Mouse (Mus musculus) hindbrain, embryonic 14.5 days (tissue): ENCODE results near the gene Traf2. TPM values are rescaled to one million over a fixed set of nuclear protein-coding genes. Genes with fewer than 3 reads are reported as not detected.

Experiments
- ATAC-seq: fragments of 200-750 bp; cut with Nextera tagmentation; 2 replicates; pipeline ENCODE4 v1.8.0; 2017; ENCODE audit warnings: moderate number of reproducible peaks, mild to moderate bottlenecking, moderate TSS enrichment, moderate library complexity; ENCODE audit not compliant: low FRiP score
- DNase-seq: peaks from one replicate; pipeline ENCODE4 v3.0.0-alpha.2; 2015; ENCODE audit warnings: low spot score
- H3K27ac ChIP-seq: fragments of 300-500 bp; sonication (generic); 2 replicates; pipeline ENCODE4 v1.5.1; 2014; ENCODE audit warnings: mild to moderate bottlenecking, moderate library complexity
- H3K27me3 ChIP-seq: fragments of 300-500 bp; sonication (generic); 2 replicates; pipeline ENCODE4 v1.6.1; 2014; ENCODE audit warnings: mild to moderate bottlenecking, low read length, mixed read lengths; ENCODE audit not compliant: control insufficient read depth, insufficient read depth
- H3K36me3 ChIP-seq: fragments of 300-500 bp; sonication (generic); replicated peaks from 2 replicates; pipeline ENCODE4 v1.6.1; 2014; ENCODE audit not compliant: control insufficient read depth, insufficient read depth
- H3K4me1 ChIP-seq: fragments of 300-500 bp; sonication (generic); replicated peaks from 2 replicates; pipeline ENCODE4 v1.6.1; 2014; ENCODE audit warnings: antibody characterized with exemption, low read length, mixed read lengths; ENCODE audit not compliant: control insufficient read depth, insufficient read depth
- H3K4me2 ChIP-seq: fragments of 300-500 bp; sonication (generic); replicated peaks from 2 replicates; pipeline ENCODE4 v1.6.1; 2014; ENCODE audit warnings: mild to moderate bottlenecking, moderate library complexity
- H3K4me3 ChIP-seq: fragments of 300-500 bp; sonication (generic); replicated peaks from 2 replicates; pipeline ENCODE4 v1.5.1; 2014; ENCODE audit warnings: mild to moderate bottlenecking, low read length
- H3K9ac ChIP-seq: fragments of 300-500 bp; sonication (generic); 2 replicates; pipeline ENCODE4 v1.6.1; 2014
- H3K9me3 ChIP-seq: fragments of 300-500 bp; sonication (generic); 2 replicates; pipeline ENCODE4 v1.6.1; 2016; ENCODE audit warnings: low read length; ENCODE audit not compliant: control insufficient read depth
- WGBS: fragments of 180-500 bp; shearing (Covaris S2); extraction: QIAGEN DNeasy Blood & Tissue Kit; methylation state at CpG from one replicate; pipeline ENCODE4 v1.1.7; 2014; 5-methylcytosine and 5-hydroxymethylcytosine counted together
- polyA plus RNA-seq: library from polyadenylated mRNA; unstranded; fragments of >200 nt; fragmentation: Nextera tagmentation; extraction: Ambion mirVana; gene quantifications from 2 replicates; pipeline ENCODE4 v1.2.1, GENCODE M21; 2014

The Traf2 gene
- polyA plus RNA-seq, 1 experiment from 2014 or later = 15.6 TPM

DNA sequence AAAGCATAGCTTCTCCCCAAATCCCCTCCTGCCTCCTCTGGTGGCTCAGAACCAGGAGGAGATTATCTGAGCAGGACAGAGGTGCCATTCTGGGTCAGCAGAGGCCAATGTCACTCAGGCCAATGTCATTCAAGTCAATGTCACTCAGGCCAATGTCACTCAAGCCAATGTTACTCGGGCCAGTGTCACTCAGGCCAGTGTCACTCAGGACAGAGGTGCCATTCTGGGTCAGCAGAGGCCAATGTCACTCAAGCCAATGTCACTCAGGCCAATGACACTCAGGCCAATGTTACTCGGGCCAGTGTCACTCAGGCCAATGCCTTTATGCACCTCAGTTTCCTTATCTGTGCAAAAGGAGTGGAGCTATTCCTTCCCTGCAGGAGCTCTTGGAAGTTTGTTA lies 74.2 kb downstream of the Traf2 start:
- 89% methylated on average over 2 of the region's 2 CpGs for WGBS
- no peaks in the 10 kb centered on the region for H3K27me3 ChIP-seq
- no peaks in the 10 kb centered on the region for H3K36me3 ChIP-seq
- H3K4me3 ChIP-seq = no peak overlapping the region
- DNase-seq (no peak), ATAC-seq (no peak)
- H3K9ac ChIP-seq = no peak overlapping the region
- H3K9me3 ChIP-seq = no peaks in the 10 kb centered on the region
- no peak overlapping the region for H3K27ac ChIP-seq
- peaks cover 5% of the 10 kb centered on the region; the same call in 1 of the 2 replicates for H3K4me1 ChIP-seq
- no peak overlapping the region for H3K4me2 ChIP-seq

- Histone ChIP-seq H3K9ac (no peak within 1 kb of the TSS), H3K27ac (peak within 1 kb of the TSS; percentile 59), H3K4me1 (peaks cover 5% of the 10 kb centered on the region; the same call in 1 of the 2 replicates), H3K9me3 (no peaks in the 10 kb centered on the region), H3K36me3 (no peaks in the 10 kb centered on the region), H3K27me3 (no peaks in the 10 kb centered on the region), H3K4me3 (no peak within 1 kb of the TSS), H3K4me2 (no peak within 1 kb of the TSS)
- ATAC-seq = no peak
- WGBS = 65% methylated on average over 6 of the region's 6 CpGs
- no peak for DNase-seq
Observed at GRCm38 (mm10) chr2:25469969-25470368, 76.8 kb downstream of the Traf2 start, which contains the start of gene Ptgds. Gene Ptgds (minus strand): TSS chr2:25470046.

DNA sequence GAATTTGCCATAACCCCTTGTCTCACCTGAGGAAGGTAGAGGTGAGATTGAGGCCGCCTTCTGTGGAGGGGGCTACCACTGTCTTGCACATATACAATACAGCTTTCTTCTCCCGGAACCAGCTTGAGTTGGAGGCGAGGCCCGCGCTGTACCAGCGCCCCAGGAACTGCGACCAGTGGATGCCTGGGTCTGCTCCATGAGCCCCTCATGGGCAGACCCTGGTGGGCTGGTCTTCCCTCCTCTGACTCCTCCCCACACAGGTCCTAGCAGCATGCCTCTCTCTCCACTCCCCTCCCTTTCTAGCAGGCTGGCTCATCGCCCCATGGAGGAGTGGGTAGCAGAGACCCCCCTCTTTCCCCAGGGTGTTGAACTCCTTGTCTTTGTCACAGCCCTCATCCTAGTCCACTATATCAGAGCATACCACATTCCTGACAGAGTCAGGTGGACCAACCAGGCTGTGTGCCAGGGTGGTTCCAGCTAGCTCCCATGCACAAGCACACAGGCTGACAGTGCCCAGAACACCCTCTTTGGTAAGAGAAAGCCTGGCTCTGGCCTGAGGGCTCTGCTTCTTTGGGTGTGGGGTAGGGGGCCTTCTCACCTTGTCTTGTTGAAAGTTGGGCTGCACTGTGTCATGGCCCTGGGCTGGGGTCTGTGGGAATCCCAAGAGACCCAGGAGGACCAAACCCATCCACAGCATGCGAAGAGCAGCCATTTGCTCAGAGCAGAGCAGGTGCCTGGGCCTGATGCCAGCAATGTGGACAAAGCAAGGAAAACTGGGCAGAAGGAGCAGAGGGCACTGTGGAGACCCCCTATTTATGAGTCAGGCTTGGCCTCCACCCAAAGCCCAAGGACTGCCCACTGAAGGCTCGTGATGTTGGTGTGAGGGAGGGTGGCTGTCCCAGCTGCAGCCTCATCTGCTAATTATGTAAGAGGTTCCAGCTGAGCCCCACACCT lies 77.5 kb downstream of the Traf2 start:
- Histone ChIP-seq H3K4me3 (no peak overlapping the region), H3K4me2 (no peak overlapping the region), H3K4me1 (peaks cover 5% of the 10 kb centered on the region; the same call in 1 of the 2 replicates), H3K27me3 (no peaks in the 10 kb centered on the region), H3K9me3 (no peaks in the 10 kb centered on the region), H3K36me3 (no peaks in the 10 kb centered on the region), H3K9ac (no peak overlapping the region), H3K27ac (peak overlapping the region; percentile 59)
- ATAC-seq (peak; percentile 63; the same call in 1 of the 2 replicates), DNase-seq (peak; percentile 68)
- WGBS = 67% methylated on average over 10 of the region's 10 CpGs

Other genes starting within 250 kb of the Traf2 start
- 57.2 and 68.4 TPM in 2 replicates for gene Grin1, start 227.8 kb downstream of the Traf2 start, polyA plus RNA-seq
- gene Man1b1, start 214.6 kb downstream of the Traf2 start, polyA plus RNA-seq = 51.6 and 66.0 TPM in 2 replicates
- 21.5 and 24.7 TPM in 2 replicates for gene Dpp7, start 190.6 kb downstream of the Traf2 start, polyA plus RNA-seq
- 6.3 and 6.8 TPM in 2 replicates for gene Uap1l1, start 181.3 kb downstream of the Traf2 start, polyA plus RNA-seq
- 10.0 and 10.8 TPM in 2 replicates for gene Sapcd2, start 174.6 kb downstream of the Traf2 start, polyA plus RNA-seq
- 2.6 and 3.3 TPM in 2 replicates for gene Entpd2, start 151.1 kb downstream of the Traf2 start, polyA plus RNA-seq
- gene Npdc1, start 147.6 kb downstream of the Traf2 start, polyA plus RNA-seq = 365 and 378 TPM in 2 replicates
- gene Fut7, start 123.7 kb downstream of the Traf2 start, polyA plus RNA-seq = 0.37 TPM in 1 of 2 replicates, not detected in the other
- gene Abca2, start 118.2 kb downstream of the Traf2 start, polyA plus RNA-seq = 15.6 and 17.3 TPM in 2 replicates
- gene Clic3, start 90.1 kb downstream of the Traf2 start, polyA plus RNA-seq = 2.2 and 2.6 TPM in 2 replicates
- 93.1 and 109 TPM in 2 replicates for gene Paxx, start 85.8 kb downstream of the Traf2 start, polyA plus RNA-seq
- gene Ptgds, start 76.9 kb downstream of the Traf2 start, polyA plus RNA-seq = 230 and 390 TPM in 2 replicates
- not detected in 2 replicates for gene Lcn12, start 53.0 kb downstream of the Traf2 start, polyA plus RNA-seq
- 116 and 118 TPM in 2 replicates for gene Fbxw5, start 46.2 kb downstream of the Traf2 start, polyA plus RNA-seq
- 4.1 and 5.5 TPM in 2 replicates for gene C8g, start 45.2 kb downstream of the Traf2 start, polyA plus RNA-seq
- gene Edf1, start 10.9 kb upstream of the Traf2 start, polyA plus RNA-seq = 353 and 366 TPM in 2 replicates
- gene Mamdc4, start 27.9 kb upstream of the Traf2 start, polyA plus RNA-seq = 1.3 and 1.7 TPM in 2 replicates
- gene Phpt1, start 28.3 kb upstream of the Traf2 start, polyA plus RNA-seq = 171 and 187 TPM in 2 replicates
- 10.8 and 12.7 TPM in 2 replicates for gene Ajm1, start 34.8 kb upstream of the Traf2 start, polyA plus RNA-seq
- gene Rabl6, start 61.6 kb upstream of the Traf2 start, polyA plus RNA-seq = 59.0 and 61.6 TPM in 2 replicates
- gene Ccdc183, start 70.7 kb upstream of the Traf2 start, polyA plus RNA-seq = 0.26 and 0.44 TPM in 2 replicates
- 52.5 and 53.5 TPM in 2 replicates for gene Tmem141, start 75.1 kb upstream of the Traf2 start, polyA plus RNA-seq
- gene Fcna, start 81.1 kb upstream of the Traf2 start, polyA plus RNA-seq = 3.9 and 4.0 TPM in 2 replicates
- gene Lcn8, start 106.2 kb upstream of the Traf2 start, polyA plus RNA-seq = not detected in 2 replicates
- gene Lcn5, start 111.0 kb upstream of the Traf2 start, polyA plus RNA-seq = not detected in 2 replicates
- gene Lcn6, start 129.8 kb upstream of the Traf2 start, polyA plus RNA-seq = not detected in 2 replicates
- not detected in 2 replicates for gene Lcn10, start 135.8 kb upstream of the Traf2 start, polyA plus RNA-seq
- not detected in 2 replicates for gene Obp2a, start 153.1 kb upstream of the Traf2 start, polyA plus RNA-seq
- gene Bmyc, start 159.8 kb upstream of the Traf2 start, polyA plus RNA-seq = 145 and 153 TPM in 2 replicates
- not detected in 2 replicates for gene Obp2b, start 190.1 kb upstream of the Traf2 start, polyA plus RNA-seq
- gene Lcn3, start 218.6 kb upstream of the Traf2 start, polyA plus RNA-seq = not detected in 2 replicates
- not detected in 2 replicates for gene Lcn11, start 230.1 kb upstream of the Traf2 start, polyA plus RNA-seq
- not detected in 2 replicates for gene Gm13539, start 235.3 kb upstream of the Traf2 start, polyA plus RNA-seq